Mouse (Mus musculus): Measurements from ENCODE around the gene Hbb-bt.
"Not testable (repeated sequence)": the region's sequence is repeated elsewhere in the genome, so short reads cannot be mapped to it uniquely, and the experiment has no call there.

Hbb-bt gene

DNA sequence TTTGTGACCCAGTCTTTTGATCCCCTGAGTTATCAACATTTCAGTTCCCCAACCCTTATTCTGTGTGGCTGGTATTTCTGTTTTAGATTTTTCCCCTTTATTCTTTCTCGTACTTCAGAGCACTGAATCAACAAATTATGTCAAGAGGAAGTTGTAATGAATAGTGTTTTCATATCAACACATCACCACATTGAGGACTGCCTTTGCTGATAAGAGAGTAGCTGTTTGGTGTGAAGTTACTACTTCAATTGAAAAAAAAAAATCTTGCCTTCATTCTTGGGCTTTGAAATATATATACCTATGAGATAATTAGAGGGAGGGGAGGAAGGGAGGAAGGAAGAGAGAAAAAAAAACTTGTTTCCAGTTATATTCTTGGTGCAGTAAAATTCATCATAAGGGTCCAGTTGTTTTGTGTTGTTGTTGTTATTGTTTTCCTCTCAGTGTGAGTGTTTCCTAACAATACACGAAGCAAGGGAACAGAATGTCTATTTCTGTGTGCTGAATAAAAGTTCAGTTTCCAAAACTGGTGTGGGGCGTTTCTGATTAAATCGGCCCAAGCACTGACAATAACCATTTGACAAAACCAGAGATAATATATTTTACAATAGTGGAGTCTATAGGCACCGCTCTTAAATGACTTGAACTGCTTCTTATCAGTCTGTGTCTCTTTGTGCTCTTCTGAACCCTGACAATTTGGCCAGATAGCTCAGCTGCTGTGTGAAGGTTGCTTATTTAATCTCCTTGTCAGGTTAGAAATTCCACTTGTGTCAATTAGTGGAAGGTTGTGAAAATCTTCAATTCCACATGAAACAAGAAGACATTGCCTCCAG lies 4.6 kb downstream of the Hbb-bt start:
- no peak for DNase-seq (ENCODE audit: low read depth, low spot score)

DNA sequence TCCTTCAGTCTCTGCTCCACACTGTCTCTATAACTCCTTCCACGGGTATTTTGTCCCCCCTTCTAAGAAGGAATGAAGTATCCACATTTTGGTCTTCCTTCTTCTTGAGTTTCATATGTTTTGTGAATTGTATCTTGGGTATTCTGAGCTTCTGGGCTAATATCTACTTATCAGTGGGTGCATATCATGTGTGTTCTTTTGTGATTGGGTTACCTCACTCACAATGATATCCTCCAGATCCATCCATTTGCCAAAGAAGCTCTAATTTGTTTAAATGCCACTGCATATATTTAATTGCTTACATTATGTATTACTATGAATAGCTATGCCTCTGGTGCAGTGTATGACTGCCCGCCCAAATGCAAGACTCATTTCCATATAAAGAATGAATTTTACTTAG lies 5.7 kb downstream of the Hbb-bt start:
- not testable (repeated sequence) for DNase-seq (ENCODE audit: low read depth, low spot score)

- peak; percentile 46 for DNase-seq (ENCODE audit: low read depth, low spot score)
These were observed 6.9 kb downstream of the Hbb-bt start for GRCm38 (mm10) chr7:103806856-103807255.

DNA sequence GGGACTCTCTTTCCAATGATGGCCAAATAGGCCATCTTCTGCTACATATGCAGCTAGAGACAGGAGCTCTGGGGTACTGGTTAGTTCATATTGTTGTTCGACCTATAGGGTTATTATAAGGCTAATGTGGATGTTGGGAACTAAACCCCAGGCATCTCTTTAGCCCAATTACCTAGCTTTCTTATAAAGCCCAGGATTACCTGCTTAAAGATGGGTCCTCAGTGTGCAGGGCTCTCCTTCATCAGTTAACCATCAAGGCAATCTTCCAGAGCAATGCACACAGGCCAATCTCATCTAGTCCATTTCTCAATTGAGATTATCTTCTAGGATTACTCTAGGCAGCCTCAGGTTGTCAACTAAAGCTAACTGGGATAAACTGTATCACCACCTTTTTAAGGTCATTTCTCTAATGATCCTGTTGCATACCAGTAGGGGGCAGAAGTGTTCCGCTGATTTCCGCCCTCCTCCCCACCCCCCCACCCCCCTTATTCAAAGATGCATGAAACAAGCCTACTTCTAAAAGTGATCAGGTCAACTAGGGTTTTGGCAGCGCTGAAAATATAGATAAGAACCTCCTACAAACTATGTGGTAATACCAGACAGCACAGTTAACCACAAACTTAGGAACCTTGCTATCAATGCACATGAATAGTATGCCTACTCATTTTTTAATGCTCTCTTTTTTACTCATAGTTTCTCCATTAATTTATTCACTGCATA lies 21.0 kb downstream of the Hbb-bt start:
- no peak for DNase-seq (ENCODE audit: low read depth, low spot score)

- no peak for DNase-seq (ENCODE audit: low read depth, low spot score)
These were observed 22.1 kb downstream of the Hbb-bt start, which contains the start of gene Olfr67 for GRCm38 (mm10) chr7:103791721-103792120. Gene Olfr67 (minus strand): TSS chr7:103791821.

DNA sequence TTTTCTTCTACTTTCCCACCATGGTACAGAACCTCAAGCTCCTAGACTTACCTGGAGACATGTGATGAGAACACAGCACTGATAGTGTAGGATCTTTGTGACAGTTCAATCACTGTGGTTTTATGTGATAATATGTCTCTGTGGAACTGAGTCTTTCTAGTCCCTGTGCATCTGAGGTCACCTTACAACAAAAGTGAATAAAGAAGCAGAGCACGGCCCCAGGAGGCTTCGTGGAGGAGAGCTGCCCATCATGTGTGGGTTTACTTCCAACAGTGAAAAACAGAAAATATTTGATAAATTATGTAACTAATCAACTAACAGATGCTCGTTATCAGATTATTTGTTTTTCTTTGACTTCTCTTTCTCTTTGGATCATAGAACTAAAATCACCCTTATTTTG lies 34.2 kb downstream of the Hbb-bt start, which contains the start of gene Olfr68:
Gene Olfr68, minus strand, starts transcription at position 101 of the 400 bp plus-strand sequence.
- no peak for DNase-seq (ENCODE audit: low read depth, low spot score)

- not testable (repeated sequence) for DNase-seq (ENCODE audit: low read depth, low spot score)
These were observed 36.1 kb downstream of the Hbb-bt start for GRCm38 (mm10) chr7:103777652-103778051.

- DNase-seq (ENCODE audit: low read depth, low spot score) = no peak
These were observed 42.3 kb downstream of the Hbb-bt start, which contains the start of gene Olfr69 for GRCm38 (mm10) chr7:103771494-103771893. Gene Olfr69 (minus strand): TSS chr7:103771594.

- DNase-seq (ENCODE audit: low read depth, low spot score) = not testable (repeated sequence)
These were observed 46.1 kb downstream of the Hbb-bt start for GRCm38 (mm10) chr7:103767687-103768086.
